In the genomic region with DNA sequence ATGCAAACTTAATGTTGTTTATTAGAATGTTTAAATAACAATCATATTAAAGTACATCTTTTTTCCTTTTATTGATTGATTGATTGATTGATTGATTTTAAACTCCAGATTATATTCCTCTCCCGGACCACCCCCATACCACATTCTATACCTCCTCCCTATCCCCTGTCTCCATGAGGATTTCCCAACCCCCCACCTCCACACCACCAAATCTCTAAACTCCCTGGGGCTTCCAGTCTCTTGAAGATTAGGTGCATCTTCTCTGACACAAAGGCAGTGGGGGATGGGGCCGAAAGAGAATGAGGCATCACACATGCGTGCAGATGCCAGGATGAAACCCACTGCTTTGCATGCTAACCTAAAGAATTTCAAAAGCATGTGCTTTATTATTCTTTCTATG, we compare ENCODE assay signal across 24 mouse cellular contexts.
"Had no signal": no experiment of that assay in that cellular context is flagged by ENCODE, and none has a peak within 500 bp of the region (broad histone marks: within the 10 kb centered on the region; RNA-seq: fewer than 3 reads in every experiment).

No protein-coding gene starts in this region.

- H3K4me2 ChIP-seq: heart, embryonic 12.5 days; hindbrain, embryonic 12.5 days; hindbrain, embryonic 14.5 days; intestine, embryonic 15.5 days; limb, embryonic 13.5 days; limb, embryonic 15.5 days had no signal

- H3K9me3 ChIP-seq: heart, embryonic 10.5 days; heart, embryonic 12.5 days; hindbrain, embryonic 10.5 days; hindbrain, embryonic 12.5 days; intestine, embryonic 15.5 days; limb, embryonic 13.5 days; limb, embryonic 15.5 days had no signal

- DNase-seq: gastrocnemius, adult 2 months; gastrocnemius, postnatal 10 days; gastrocnemius, postnatal 25 days; heart, adult 18-20 months; heart, postnatal 10 days; heart, postnatal 4 days; kidney, adult 18-20 months; kidney, adult 8-10 months; kidney, postnatal 10 days; kidney, postnatal 25 days; layer of hippocampus, adult 9-11 months; layer of hippocampus, postnatal 36 days; left cerebral cortex, postnatal 4 days had no signal

- H3K4me3 ChIP-seq: gastrocnemius, adult 2 months; heart, embryonic 10.5 days; heart, embryonic 12.5 days; hindbrain, embryonic 10.5 days; hindbrain, embryonic 12.5 days; intestine, embryonic 15.5 days; limb, embryonic 13.5 days; limb, embryonic 15.5 days had no signal

- H3K27ac ChIP-seq: gastrocnemius, adult 2 months; heart, embryonic 10.5 days; hindbrain, embryonic 10.5 days; hindbrain, embryonic 12.5 days; hindbrain, embryonic 14.5 days; intestine, embryonic 15.5 days; limb, embryonic 13.5 days; limb, embryonic 15.5 days had no signal

- ATAC-seq: hindbrain, embryonic 16.5 days; inflammation-experienced regulatory T-cells, adult 6 months; intestine, embryonic 15.5 days; intestine, postnatal 0 days had no signal

- H3K4me1 ChIP-seq: heart, embryonic 10.5 days; intestine, embryonic 15.5 days; limb, embryonic 15.5 days had no signal

- H3K36me3 ChIP-seq: heart, embryonic 10.5 days; heart, embryonic 12.5 days; hindbrain, embryonic 10.5 days; hindbrain, embryonic 12.5 days; intestine, embryonic 15.5 days; limb, embryonic 13.5 days; limb, embryonic 15.5 days had no signal

- H3K27me3 ChIP-seq: heart, embryonic 12.5 days; hindbrain, embryonic 12.5 days; intestine, embryonic 15.5 days; limb, embryonic 13.5 days; limb, embryonic 15.5 days had no signal

- H3K9ac ChIP-seq: heart, embryonic 12.5 days; hindbrain, embryonic 12.5 days; hindbrain, embryonic 14.5 days; intestine, embryonic 15.5 days; limb, embryonic 13.5 days; limb, embryonic 15.5 days had no signal
